Mouse (Mus musculus): ENCODE measurements at regions not wholly inside any gene's neighbourhood (a gene's known extent, or its start where the extent isn't known, plus 50 kb on each side); places are given as distances from the start of the nearest gene placed in this dataset.

DNA sequence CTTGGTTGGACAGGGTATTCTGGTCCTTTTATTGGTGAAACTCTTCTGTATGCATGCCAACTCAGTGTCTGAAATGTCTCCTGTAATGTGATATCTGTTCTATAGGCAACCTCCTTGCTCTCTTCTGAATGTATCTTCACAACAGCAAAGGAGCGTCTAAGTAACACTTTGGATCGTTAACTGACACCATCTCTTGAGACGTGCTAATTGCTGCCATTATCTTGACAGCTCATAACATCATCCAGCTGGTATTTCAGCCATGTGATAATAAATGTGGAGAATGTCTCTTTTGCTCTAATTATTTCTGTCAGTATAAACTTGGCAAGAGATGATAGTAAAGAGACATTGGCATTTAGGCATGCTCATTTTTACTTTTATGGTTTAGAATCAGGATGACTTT, 68.8 kb upstream of the Col8a1 start:
- DNase-seq (ENCODE audit: low spot score in 2 of 2), result no peak

- no peak for DNase-seq (ENCODE audit: low spot score in 2 of 2)
Observed at GRCm38 (mm10) chr16:57845416-57845815, 90.9 kb upstream of the Col8a1 start.

GRCm38 (mm10) chr16:57846386-57846785, 91.8 kb upstream of the Col8a1 start:
- no peak for DNase-seq (ENCODE audit: low spot score in 2 of 2)

- no peak for DNase-seq (ENCODE audit: low spot score in 2 of 2)
Observed at GRCm38 (mm10) chr16:57851854-57852253, 97.3 kb upstream of the Col8a1 start.

DNA sequence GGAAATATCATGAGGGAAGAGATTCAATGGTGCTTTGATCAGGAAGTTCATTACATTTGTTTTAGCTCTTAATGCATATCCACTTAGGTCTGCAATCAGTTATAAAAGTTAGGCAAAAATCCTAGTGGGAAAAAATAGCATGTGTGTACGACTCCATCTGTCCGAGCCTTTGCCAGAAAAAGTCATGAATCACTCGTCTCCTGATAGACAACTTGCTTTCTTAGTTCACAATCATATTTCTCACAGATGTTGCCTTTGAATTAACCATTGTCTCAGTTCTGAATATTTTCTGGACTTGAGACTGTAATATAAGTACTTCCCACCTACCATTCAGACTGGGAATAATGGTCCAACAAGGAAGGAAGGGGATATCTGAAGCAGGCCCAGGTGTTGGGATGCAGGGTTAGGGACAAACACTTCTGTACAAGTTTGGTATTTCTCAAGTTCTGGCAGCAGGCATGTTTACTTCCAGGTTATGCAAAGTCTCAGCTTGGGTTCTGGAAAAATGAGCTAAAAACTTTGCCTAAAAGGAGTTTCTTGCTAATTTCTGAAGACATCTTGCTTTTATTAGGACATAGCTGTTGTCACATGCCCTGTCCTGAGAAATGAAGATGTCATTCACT, 98.4 kb upstream of the Col8a1 start:
- DNase-seq (ENCODE audit: low spot score in 2 of 2), result no peak

- no peak for DNase-seq (ENCODE audit: low spot score in 2 of 2)
Observed at GRCm38 (mm10) chr16:57853751-57854150, 99.2 kb upstream of the Col8a1 start.

- no peak for DNase-seq (ENCODE audit: low spot score in 2 of 2)
Observed at GRCm38 (mm10) chr16:57857071-57857470, 102.5 kb upstream of the Col8a1 start.

GRCm38 (mm10) chr16:57858151-57858764, 103.7 kb upstream of the Col8a1 start:
- DNase-seq (ENCODE audit: low spot score in 2 of 2), result no peak

DNA sequence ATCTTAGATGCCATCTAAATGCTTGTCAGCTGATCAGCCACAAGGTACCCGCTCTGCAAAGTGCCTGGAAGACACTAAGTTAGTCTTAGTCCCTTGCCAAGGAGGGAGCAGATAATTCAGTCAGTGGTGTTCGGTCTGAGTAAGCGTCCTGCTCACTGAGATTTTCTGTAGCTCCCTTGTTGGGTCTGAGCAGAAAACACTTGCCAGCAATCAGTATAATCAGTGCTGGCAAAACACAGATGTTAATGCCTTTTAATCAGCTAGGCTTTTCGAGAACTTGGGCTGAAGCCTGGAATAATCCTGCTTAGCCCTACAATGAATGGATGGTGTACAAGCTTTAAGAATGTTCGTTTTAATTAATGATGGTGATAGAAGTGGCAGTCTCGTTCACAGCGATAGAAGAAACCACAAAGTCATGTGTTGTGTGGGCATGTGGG, 104.2 kb upstream of the Col8a1 start:
- DNase-seq (ENCODE audit: low spot score in 2 of 2), result peak; percentile 12 to 54

DNA sequence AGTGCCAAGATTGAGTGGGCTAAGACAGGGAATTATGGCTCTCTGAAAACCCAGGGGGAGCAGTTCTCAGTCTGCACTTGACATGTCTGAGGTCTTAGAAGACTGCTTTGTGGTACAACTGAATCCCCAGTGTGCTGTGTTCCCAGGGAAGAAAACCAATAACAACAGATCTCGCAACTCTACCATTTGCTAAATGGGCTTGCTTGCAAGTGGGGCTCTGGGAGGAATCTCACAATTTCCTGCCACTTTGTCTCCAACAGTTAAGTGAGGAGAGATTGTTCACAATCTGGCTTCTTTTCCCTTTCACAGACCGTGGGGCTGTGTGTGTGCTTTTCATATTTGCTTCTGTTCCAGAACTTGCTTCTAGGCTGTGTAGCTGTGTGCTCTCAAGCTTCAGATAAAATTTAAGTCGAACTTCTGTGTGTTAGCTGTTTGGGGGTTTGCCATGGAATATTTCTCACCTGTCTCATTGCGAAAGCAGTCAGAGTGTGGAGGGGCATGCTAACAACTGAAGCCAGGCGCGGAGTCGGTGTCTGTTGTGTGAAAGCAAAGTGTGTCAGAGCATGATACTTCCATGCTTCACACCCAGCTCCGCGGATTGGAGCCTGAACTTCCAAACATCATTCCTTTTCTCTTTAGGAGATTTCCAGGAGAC, 108.8 kb upstream of the Col8a1 start:
- no peak for DNase-seq (ENCODE audit: low spot score in 2 of 2)

DNA sequence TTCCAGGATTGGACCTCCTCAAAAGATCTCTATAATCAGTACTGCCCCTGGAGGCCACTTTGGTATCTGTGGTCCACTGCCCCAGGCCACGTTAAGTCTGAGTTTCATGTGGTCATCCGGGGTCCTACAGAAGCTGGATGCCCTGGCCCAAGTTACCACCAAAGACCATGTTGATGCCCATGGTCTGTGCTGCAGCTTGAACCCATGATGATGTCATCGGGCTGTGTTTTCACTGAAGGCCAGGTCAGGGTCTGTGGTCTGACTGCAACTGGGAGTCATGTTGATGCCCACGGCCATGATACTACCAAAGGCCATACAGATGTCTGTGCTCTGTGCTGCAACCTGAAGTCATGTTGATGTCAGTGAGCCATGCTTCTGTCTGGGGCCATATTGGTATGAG, 122.3 kb upstream of the Col8a1 start:
- DNase-seq (ENCODE audit: low spot score in 2 of 2), result no peak

DNA sequence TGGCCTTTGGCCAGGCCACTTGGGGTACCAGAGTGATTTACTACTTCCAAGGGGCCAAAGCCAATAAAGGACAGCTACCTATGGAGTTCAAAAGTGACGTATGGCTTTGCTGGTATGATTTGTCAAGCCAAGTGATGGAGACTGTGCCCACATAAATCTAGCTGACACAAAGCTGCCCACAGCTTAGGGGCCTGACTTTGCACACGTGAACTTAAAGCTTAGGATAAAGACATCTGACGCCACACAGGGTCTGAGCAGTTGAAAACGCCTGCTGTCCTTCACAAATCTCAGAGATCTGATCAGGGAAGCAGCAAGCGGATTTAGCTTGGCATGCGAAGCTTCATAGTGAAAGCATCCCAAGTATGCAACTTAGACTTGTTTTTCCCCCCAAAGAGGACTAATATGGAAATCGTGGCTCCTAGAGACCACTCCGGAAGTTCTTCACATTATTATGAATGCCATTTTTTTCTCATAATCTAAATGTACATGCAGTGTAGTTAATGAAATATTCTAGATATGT, 127.1 kb upstream of the Col8a1 start:
- no peak for DNase-seq (ENCODE audit: low spot score in 2 of 2)

DNA sequence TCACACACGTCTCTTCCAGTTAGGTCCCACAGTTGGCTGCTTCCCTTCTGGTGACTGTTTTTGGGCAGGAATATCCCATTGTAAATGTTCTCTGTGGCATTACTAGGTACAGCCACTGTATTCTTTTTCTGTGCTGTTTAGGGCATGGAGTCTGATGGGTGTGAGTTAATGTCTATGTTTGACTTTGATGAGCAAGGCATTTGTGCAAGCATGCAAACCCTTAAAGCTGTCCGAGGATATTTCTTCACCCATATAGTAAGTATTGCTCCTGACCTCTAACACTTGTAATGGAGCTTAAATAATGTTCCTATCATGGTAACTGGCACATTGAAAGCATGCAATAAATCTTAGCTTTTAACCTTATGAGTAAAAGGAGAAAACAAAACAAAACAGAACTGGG, 133.6 kb upstream of the Col8a1 start:
- no peak for DNase-seq (ENCODE audit: low spot score in 2 of 2)

DNA sequence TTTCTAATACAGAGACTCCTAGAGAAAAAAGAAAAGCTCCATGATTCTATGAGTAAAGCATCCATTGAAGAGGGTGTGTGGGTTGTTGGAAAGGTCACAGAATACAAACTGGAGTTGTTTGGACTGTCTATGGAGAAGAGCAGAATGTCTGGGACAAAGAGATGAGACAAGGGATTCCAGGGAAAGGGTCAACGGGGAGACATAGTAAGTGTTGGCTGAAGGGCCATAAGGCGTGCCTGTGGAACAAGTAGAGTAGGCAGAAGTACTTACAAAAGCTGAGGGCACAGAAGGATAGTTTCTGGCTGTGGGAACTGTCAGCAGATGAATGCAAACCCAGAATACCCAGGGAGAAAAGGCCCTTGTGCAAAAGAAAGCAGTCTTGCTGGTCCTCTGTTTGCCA, 134.0 kb upstream of the Col8a1 start:
- no peak for DNase-seq (ENCODE audit: low spot score in 2 of 2)

- DNase-seq (ENCODE audit: low spot score in 2 of 2), result no peak
Observed at GRCm38 (mm10) chr16:57890135-57890534, 135.6 kb upstream of the Col8a1 start.

GRCm38 (mm10) chr16:57893111-57893510, 138.6 kb upstream of the Col8a1 start:
- DNase-seq (ENCODE audit: low spot score in 2 of 2), result no peak

DNA sequence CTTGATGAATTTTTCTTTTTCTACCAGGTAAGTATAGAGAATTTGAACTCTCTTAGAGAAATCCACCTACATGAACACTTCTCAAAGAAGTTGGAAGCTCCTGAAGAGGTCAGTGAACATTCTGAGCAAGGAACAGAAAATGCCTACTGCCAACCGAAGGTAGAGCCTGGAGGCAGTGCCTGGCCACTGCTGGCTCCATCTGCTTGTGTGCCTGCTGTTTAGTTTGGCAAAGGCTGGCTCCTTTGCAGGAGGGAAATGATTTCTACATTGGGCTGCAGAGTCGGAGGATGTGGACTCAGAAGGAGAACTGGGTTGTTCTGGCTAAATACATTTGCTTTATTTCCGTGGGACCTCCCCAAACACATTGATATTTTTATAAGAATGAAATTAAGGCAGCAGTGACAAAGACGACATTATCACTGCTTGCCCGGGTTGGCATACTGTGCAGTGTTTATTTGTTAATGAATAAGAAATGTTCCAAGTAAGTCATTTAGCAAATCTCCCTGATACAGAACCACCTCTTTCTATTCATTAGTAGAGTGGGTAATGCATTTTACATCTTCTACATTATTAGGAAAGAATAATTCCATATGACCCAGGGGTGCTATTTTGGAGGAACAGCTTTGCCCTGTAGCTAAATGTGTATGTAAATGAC, 139.3 kb upstream of the Col8a1 start:
- DNase-seq (ENCODE audit: low spot score in 2 of 2), result no peak

DNA sequence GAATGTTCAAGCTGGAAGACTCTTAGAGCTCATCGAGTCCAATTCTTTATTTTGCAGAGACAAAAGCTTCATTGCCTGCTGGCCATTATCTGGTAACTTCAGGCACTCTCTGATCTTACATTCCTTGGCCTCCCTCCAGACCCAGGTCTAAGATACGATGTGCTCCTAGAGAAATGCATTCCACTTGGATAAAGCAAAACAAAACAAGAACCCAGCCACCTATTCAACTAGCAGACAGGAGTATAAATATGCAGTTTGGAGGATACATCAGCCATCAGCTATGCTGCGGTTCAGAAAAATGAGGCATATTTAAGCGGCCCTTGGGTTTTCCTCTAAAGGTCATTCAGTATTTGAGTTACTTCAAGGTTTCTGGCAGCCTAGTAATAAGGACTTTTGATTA, 146.5 kb upstream of the Col8a1 start:
- no peak for DNase-seq (ENCODE audit: low spot score in 2 of 2)

GRCm38 (mm10) chr16:57902498-57902897, 148.0 kb upstream of the Col8a1 start:
- DNase-seq (ENCODE audit: low spot score in 2 of 2), result no peak

DNA sequence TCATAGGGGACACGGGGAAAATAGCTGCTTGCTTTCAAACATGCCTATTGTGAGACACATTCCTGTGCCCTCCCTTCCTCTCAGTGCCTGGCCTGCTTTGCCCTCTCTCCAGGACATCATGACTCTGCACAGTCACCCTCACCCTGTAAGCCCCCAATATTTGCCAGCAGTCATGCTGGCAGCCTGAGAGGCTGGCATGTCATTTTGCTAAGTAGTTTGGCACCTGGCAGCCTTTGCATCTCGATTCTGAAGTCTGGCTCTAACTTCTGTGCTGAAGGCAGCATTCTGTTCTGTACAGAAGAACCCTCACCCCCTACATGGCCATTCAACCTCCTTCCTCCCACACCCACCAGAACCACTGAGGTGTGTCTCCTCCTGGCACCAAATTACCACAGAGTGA, 157.5 kb upstream of the Col8a1 start:
- no peak for DNase-seq (ENCODE audit: low spot score in 2 of 2)

GRCm38 (mm10) chr16:57914506-57914905, 160.0 kb upstream of the Col8a1 start:
- no peak for DNase-seq (ENCODE audit: low spot score in 2 of 2)

DNA sequence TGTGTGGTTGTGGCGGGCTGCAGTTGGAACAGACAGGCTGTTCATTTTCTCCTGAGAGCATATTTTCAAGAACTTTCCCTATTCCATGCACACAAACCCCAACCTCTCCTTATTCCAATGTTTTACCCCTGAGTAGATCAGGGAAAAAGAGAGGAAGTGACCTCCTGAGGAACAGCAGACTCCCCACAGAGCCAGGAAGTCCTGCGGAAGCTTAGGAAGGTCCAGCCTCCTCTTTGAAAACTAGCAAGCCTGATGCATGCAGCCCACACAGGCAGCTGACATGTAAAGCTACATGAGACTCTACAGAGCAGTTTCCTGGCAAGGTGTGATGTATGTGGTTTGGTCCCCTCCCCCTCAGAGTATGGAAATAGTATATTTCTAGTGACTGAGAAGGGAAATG, 160.9 kb upstream of the Col8a1 start:
- no peak for DNase-seq (ENCODE audit: low spot score in 2 of 2)
